Mouse (Mus musculus): ENCODE measurements around the gene Kctd2. TPM values are rescaled to one million over a fixed set of nuclear protein-coding genes. Genes with fewer than 3 reads are reported as not detected.
A peak's percentile ranks its signal among the peaks of the same experiment; 100 is the strongest.

Gene Kctd2
- polyA plus RNA-seq, 1 experiment: 13.6 TPM

GRCm38 (mm10) chr11:115400630-115401391, 19.1 kb upstream of the Kctd2 start:
- no peak overlapping the region for H3K27ac ChIP-seq (ENCODE audit: control insufficient read depth, insufficient read depth, low read depth, low read length)
- H3K4me3 ChIP-seq (ENCODE audit: control insufficient read depth, low read depth, low read length): no peak overlapping the region
- H3K27me3 ChIP-seq (ENCODE audit: control insufficient read depth, insufficient read depth, low read length): no peaks in the 10 kb centered on the region
- no peak for TF ChIP-seq CTCF (IDR thresholded peaks at IDR 0.05; ENCODE audit: control insufficient read depth, insufficient read depth, insufficient replicate concordance, low read depth, low read length)
- no peak for TF ChIP-seq POLR2A (IDR thresholded peaks at IDR 0.05; ENCODE audit: control insufficient read depth, low read depth, low read length)
- H3K4me1 ChIP-seq (ENCODE audit: control insufficient read depth, insufficient read depth, low read length): peaks cover 16% of the 10 kb centered on the region
- H3K36me3 ChIP-seq (ENCODE audit: control insufficient read depth, insufficient read depth, low read length): no peaks in the 10 kb centered on the region

GRCm38 (mm10) chr11:115403338-115404124, 16.4 kb upstream of the Kctd2 start, which contains the start of gene Mrpl58:
Gene Mrpl58, plus strand, starts transcription at chr11:115403752.
- Histone ChIP-seq H3K4me1 (ENCODE audit: control insufficient read depth, insufficient read depth, low read length) (peaks cover 16% of the 10 kb centered on the region), H3K4me3 (ENCODE audit: control insufficient read depth, low read depth, low read length) (peak within 1 kb of the TSS; percentile 98)
- no peak for TF ChIP-seq CTCF (IDR thresholded peaks at IDR 0.05; ENCODE audit: control insufficient read depth, insufficient read depth, insufficient replicate concordance, low read depth, low read length)
- TF ChIP-seq POLR2A (IDR thresholded peaks at IDR 0.05; ENCODE audit: control insufficient read depth, low read depth, low read length): peak; percentile 33; the same call in 1 of the 2 replicates

DNA sequence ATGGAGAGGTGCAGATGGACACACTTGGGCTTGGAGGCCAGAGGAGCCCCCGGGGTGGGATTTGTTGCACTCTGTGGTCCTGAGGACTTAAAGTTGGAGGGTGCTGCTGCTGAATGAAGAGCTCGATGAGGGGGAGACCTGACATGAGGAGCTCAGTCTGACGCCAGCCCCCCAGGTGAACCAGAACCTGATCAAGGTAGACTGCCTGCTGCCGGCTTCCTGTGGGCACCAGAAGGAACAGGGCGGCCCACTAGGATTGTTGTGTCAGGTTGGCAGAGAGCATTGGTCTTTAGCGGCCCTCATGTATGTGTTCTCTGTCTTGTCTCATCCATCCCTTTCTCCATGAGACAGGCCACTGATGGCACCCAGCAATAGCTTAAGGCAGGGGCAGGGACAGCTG, 14.2 kb upstream of the Kctd2 start:
- Histone ChIP-seq H3K4me1 (ENCODE audit: control insufficient read depth, insufficient read depth, low read length) (peaks cover 16% of the 10 kb centered on the region), H3K36me3 (ENCODE audit: control insufficient read depth, insufficient read depth, low read length) (no peaks in the 10 kb centered on the region), H3K27ac (ENCODE audit: control insufficient read depth, insufficient read depth, low read depth, low read length) (no peak overlapping the region), H3K27me3 (ENCODE audit: control insufficient read depth, insufficient read depth, low read length) (no peaks in the 10 kb centered on the region), H3K4me3 (ENCODE audit: control insufficient read depth, low read depth, low read length) (no peak overlapping the region)
- TF ChIP-seq POLR2A (IDR thresholded peaks at IDR 0.05; ENCODE audit: control insufficient read depth, low read depth, low read length) (no peak), CTCF (IDR thresholded peaks at IDR 0.05; ENCODE audit: control insufficient read depth, insufficient read depth, insufficient replicate concordance, low read depth, low read length) (no peak)

More at GRCm38 (mm10) chr11:115403338-115404124, 16.4 kb upstream of the Kctd2 start, which contains the start of gene Mrpl58:
- peak within 1 kb of the TSS; percentile 94 for H3K27ac ChIP-seq (ENCODE audit: control insufficient read depth, insufficient read depth, low read depth, low read length)
- H3K36me3 ChIP-seq (ENCODE audit: control insufficient read depth, insufficient read depth, low read length): no peaks in the 10 kb centered on the region
- H3K27me3 ChIP-seq (ENCODE audit: control insufficient read depth, insufficient read depth, low read length): no peaks in the 10 kb centered on the region

- H3K4me3 ChIP-seq (ENCODE audit: control insufficient read depth, low read depth, low read length): no peak overlapping the region
- H3K27ac ChIP-seq (ENCODE audit: control insufficient read depth, insufficient read depth, low read depth, low read length): no peak overlapping the region
- TF ChIP-seq POLR2A (IDR thresholded peaks at IDR 0.05; ENCODE audit: control insufficient read depth, low read depth, low read length) (no peak), CTCF (IDR thresholded peaks at IDR 0.05; ENCODE audit: control insufficient read depth, insufficient read depth, insufficient replicate concordance, low read depth, low read length) (no peak)
- H3K4me1 ChIP-seq (ENCODE audit: control insufficient read depth, insufficient read depth, low read length): peaks cover 10% of the 10 kb centered on the region
- H3K36me3 ChIP-seq (ENCODE audit: control insufficient read depth, insufficient read depth, low read length): no peaks in the 10 kb centered on the region
- H3K27me3 ChIP-seq (ENCODE audit: control insufficient read depth, insufficient read depth, low read length): no peaks in the 10 kb centered on the region
Measured at GRCm38 (mm10) chr11:115406858-115407401, 13.0 kb upstream of the Kctd2 start.

DNA sequence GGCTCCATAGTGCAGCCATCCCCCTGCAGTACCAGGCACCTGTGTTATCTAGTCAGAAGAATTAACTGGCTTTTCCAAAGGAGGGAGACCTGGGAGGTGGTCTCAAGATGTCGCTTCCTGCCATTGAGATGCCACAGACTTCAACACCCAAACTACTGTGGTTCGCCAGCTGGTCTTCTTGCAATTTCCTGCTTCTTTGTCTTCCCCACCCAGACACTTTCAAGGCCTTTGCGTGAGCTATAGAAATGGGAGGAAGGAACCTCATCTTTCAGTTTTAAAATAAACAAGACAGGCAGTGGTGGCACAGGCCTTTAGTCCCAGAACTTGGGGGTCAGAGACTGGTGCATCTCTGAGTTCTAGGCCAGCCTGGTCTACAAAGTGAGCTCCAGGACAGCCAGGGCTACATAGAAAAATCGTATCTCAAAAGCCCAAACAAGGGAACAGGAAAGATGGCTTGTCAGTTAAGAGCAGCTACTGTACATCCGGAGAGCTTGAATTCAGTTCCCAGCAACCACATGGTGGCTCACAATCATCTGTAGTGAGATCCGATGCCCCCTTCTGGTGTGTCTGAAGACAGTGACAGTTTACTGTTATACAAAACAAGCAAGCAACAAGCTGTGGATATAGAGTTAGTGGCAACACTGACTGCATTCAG, 11.5 kb upstream of the Kctd2 start:
- TF ChIP-seq CTCF (IDR thresholded peaks at IDR 0.05; ENCODE audit: control insufficient read depth, insufficient read depth, insufficient replicate concordance, low read depth, low read length) (no peak), POLR2A (IDR thresholded peaks at IDR 0.05; ENCODE audit: control insufficient read depth, low read depth, low read length) (no peak)
- Histone ChIP-seq H3K27me3 (ENCODE audit: control insufficient read depth, insufficient read depth, low read length) (no peaks in the 10 kb centered on the region), H3K4me3 (ENCODE audit: control insufficient read depth, low read depth, low read length) (no peak overlapping the region), H3K4me1 (ENCODE audit: control insufficient read depth, insufficient read depth, low read length) (peaks cover 14% of the 10 kb centered on the region), H3K36me3 (ENCODE audit: control insufficient read depth, insufficient read depth, low read length) (no peaks in the 10 kb centered on the region), H3K27ac (ENCODE audit: control insufficient read depth, insufficient read depth, low read depth, low read length) (no peak overlapping the region)

GRCm38 (mm10) chr11:115409556-115409955, 10.4 kb upstream of the Kctd2 start:
- Histone ChIP-seq H3K4me3 (ENCODE audit: control insufficient read depth, low read depth, low read length) (no peak overlapping the region), H3K36me3 (ENCODE audit: control insufficient read depth, insufficient read depth, low read length) (no peaks in the 10 kb centered on the region), H3K27ac (ENCODE audit: control insufficient read depth, insufficient read depth, low read depth, low read length) (no peak overlapping the region), H3K27me3 (ENCODE audit: control insufficient read depth, insufficient read depth, low read length) (no peaks in the 10 kb centered on the region), H3K4me1 (ENCODE audit: control insufficient read depth, insufficient read depth, low read length) (peaks cover 8% of the 10 kb centered on the region)
- TF ChIP-seq POLR2A (IDR thresholded peaks at IDR 0.05; ENCODE audit: control insufficient read depth, low read depth, low read length) (no peak), CTCF (IDR thresholded peaks at IDR 0.05; ENCODE audit: control insufficient read depth, insufficient read depth, insufficient replicate concordance, low read depth, low read length) (no peak)
